Mouse (Mus musculus) heart, adult 2 months (tissue): Measurements from ENCODE around the gene Trmt2a. TPM values are rescaled to one million over a fixed set of nuclear protein-coding genes. Genes with fewer than 3 reads are reported as not detected.

Source experiments
- DNase-seq, 2 experiments: peaks; one replicate each; pipeline ENCODE4 v3.0.0; 2021
- H3K27ac ChIP-seq: fragments of 200-600 bp; 2 replicates; pipeline ENCODE4 v1.8.1; 2022
- H3K27me3 ChIP-seq: fragments of 200-500 bp; 2 replicates; pipeline ENCODE4 v1.6.1; 2012; ENCODE audit warnings: mild to moderate bottlenecking, low read length, inconsistent platforms, mixed read lengths; ENCODE audit not compliant: control insufficient read depth, insufficient read depth
- H3K36me3 ChIP-seq: fragments of 200-500 bp; 2 replicates; pipeline ENCODE4 v1.6.1; 2012; ENCODE audit warnings: low read length, inconsistent platforms; ENCODE audit not compliant: control insufficient read depth, insufficient read depth
- H3K4me1 ChIP-seq: fragments of 200-500 bp; 2 replicates; pipeline ENCODE4 v1.6.1; 2011; ENCODE audit warnings: low read length; ENCODE audit not compliant: control insufficient read depth, insufficient read depth
- H3K4me3 ChIP-seq: fragments of 200-600 bp; 2 replicates; pipeline ENCODE4 v1.8.1; 2022
- H3K79me2 ChIP-seq: fragments of 200-500 bp; replicated peaks from 2 replicates; pipeline ENCODE4 v1.6.1; 2012; ENCODE audit warnings: mild to moderate bottlenecking, inconsistent platforms, low read length, moderate library complexity, mixed read lengths; ENCODE audit not compliant: control insufficient read depth, insufficient read depth
- H3K9ac ChIP-seq: fragments of 200-500 bp; 2 replicates; pipeline ENCODE4 v1.6.1; 2012; ENCODE audit warnings: low read depth, mild to moderate bottlenecking, control low read depth, inconsistent platforms, low read length, mixed read lengths
- CTCF ChIP-seq: fragments of 200-600 bp; IDR thresholded peaks from 2 replicates; pipeline ENCODE4 v1.8.1; 2022; ENCODE audit warnings: antibody characterized with exemption, mild to moderate bottlenecking, moderate library complexity
- EP300 ChIP-seq: fragments of 200-500 bp; IDR thresholded peaks from 2 replicates; pipeline ENCODE4 v1.6.1; 2011; ENCODE audit warnings: low read depth, low read length, control low read depth; ENCODE audit not compliant: insufficient read depth
- POLR2A ChIP-seq: fragments of 200-500 bp; IDR thresholded peaks from 2 replicates; pipeline ENCODE4 v1.6.1; 2011; ENCODE audit warnings: mild to moderate bottlenecking, low read depth, low read length, control low read depth; ENCODE audit not compliant: insufficient read depth
- WGBS: fragments of 180-500 bp; shearing (Covaris S2); methylation state at CpG from one replicate; pipeline ENCODE4 v1.1.7; 2018; 5-methylcytosine and 5-hydroxymethylcytosine counted together
- intact Hi-C: fragments of 180-260 bp; cut with DNase I; formaldehyde crosslinking; loops from one replicate; pipeline ENCODE4 v1.15.1; 2025
- polyA plus RNA-seq: library from polyadenylated mRNA; depleted of rRNA; stranded (reverse); fragments of >200 nt; gene quantifications from 2 replicates; pipeline ENCODE4 v1.2.3, GENCODE M21; 2012
- total RNA-seq, 2 experiments: library from RNA; stranded (reverse); gene quantifications; 2 replicates each; pipeline ENCODE4 v1.2.3; 2021

The Trmt2a gene
- total and polyA plus RNA-seq, 3 experiments: 19.6 to 26.8 (median 19.8) TPM

DNA sequence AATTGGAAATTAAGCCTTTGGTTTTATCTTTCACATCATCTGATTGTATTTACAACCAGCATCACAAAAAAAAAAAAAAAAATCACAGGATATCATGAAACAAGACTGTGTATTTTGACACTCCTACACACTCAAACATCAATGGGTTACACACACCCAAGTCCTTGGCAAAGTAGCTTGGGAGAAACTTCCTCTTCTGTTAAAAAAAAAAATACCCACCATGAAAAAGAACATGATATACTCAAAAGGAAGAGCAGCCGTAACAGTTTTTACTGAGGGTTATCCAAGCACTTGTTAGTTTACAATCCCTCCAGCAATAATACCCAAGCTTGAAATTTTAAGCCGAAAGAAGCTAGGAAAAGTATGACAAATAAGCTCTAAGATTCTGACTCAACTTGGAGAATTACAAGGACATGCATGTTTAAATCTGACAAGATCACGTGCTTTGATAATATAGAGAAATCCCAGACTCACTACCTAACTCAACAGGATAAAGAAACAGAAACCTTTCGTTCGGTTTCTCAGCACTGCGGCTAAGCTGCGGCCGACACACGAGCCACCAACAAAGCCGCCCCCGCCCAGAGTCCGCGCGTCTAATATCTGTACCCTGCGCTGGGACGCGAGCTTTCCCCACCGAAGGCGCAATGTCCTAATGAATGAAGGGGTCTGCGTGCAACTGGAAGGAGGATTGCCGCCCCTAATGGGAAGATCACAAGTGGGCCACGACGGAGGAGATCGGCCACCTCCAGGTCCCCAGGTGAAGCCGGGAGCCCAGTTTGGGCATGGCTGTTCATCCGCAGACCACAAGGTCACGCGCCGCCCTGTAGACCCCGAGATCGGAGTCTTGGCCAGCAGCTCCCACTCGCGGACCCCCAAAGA, 719 bp upstream of the Trmt2a start:
- no peak for DNase-seq
- Histone ChIP-seq H3K27ac (peak overlapping the region; percentile 76), H3K9ac (peak overlapping the region; percentile 85), H3K4me1 (peaks cover 5% of the 10 kb centered on the region), H3K79me2 (peaks cover 5% of the 10 kb centered on the region), H3K27me3 (no peaks in the 10 kb centered on the region), H3K36me3 (peaks cover 5% of the 10 kb centered on the region; the same call in 1 of the 2 replicates), H3K4me3 (peak overlapping the region; percentile 99)
- intact Hi-C loops: loop anchor here (2.0 to 10.0 kb wide), 3 partner anchors 13 to 567 kb away; partner anchors contain the start of genes Cdc45, Dgcr8, Ufd1 and Zdhhc8
- under 1% methylated on average over 33 of the region's 33 CpGs for WGBS
- no peak for TF ChIP-seq POLR2A
- no peak for TF ChIP-seq EP300
- no peak for TF ChIP-seq CTCF

DNA sequence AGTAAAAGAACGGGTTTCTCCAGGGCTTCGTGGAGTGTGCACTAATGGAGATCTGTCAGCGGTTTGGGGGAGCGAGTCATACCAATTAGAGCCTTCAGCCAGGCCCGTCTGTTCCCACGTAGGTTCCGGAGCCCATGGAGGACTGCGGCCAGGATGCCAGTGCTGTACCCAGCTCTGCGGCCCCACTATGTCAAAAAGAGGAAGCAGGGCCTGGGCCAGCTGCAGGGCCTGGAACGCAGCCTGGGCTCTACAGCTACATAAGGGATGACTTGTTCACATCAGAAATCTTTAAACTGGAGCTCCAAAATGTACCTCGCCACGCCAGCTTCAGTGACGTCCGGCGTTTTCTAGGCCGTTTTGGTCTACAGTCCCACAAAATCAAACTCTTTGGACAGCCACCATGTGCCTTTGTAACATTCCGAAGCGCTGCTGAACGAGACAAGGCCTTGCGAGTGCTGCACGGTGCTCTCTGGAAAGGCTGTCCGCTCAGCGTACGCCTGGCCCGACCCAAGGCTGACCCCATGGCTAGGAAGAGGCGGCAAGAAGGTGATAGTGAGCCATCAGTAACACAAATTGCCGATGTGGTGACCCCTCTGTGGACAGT, 987 bp downstream of the Trmt2a start:
- WGBS: 3% methylated on average over 27 of the region's 27 CpGs
- peaks cover 5% of the 10 kb centered on the region for H3K4me1 ChIP-seq
- H3K4me3 ChIP-seq: peak overlapping the region; percentile 99
- H3K9ac ChIP-seq: peak overlapping the region; percentile 78
- H3K79me2 ChIP-seq: peaks cover 5% of the 10 kb centered on the region
- peak; percentile 59 to 72 for DNase-seq
- H3K27ac ChIP-seq: peak overlapping the region; percentile 76
- TF ChIP-seq POLR2A: no peak
- TF ChIP-seq CTCF: no peak
- no peak for TF ChIP-seq EP300
- peaks cover 5% of the 10 kb centered on the region; the same call in 1 of the 2 replicates for H3K36me3 ChIP-seq
- intact Hi-C loops: loop anchor here (2.0 to 10.0 kb wide), 3 partner anchors 15 to 565 kb away; partner anchors contain the start of genes Cdc45, Dgcr8, Ufd1 and Zdhhc8
- no peaks in the 10 kb centered on the region for H3K27me3 ChIP-seq

DNA sequence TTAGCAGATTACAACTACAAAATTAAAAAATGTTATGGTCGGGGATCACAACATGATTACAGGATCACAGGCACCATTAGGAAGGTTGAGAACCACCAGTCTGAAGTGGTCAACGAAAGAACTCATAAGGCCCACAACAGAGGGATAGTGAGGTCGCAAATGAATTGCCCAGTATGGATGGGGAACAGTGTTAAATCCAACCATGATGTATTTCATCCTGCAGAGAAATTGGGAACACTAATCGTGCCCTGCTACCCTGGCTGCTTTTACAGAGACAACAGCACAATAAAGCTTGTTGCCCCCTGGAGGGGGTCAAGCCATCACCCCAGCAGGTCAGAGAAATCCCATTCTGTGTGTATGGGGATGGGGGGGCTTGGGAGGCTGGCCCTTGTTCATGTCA, 1.8 kb downstream of the Trmt2a start:
- peaks cover 5% of the 10 kb centered on the region for H3K79me2 ChIP-seq
- no peaks in the 10 kb centered on the region for H3K27me3 ChIP-seq
- no peak overlapping the region for H3K27ac ChIP-seq
- peaks cover 5% of the 10 kb centered on the region; the same call in 1 of the 2 replicates for H3K36me3 ChIP-seq
- no peak overlapping the region for H3K4me3 ChIP-seq
- TF ChIP-seq POLR2A (no peak), CTCF (no peak), EP300 (no peak)
- intact Hi-C loops: no loop called here
- H3K4me1 ChIP-seq: peaks cover 5% of the 10 kb centered on the region
- WGBS: 57% methylated on average over 4 of the region's 4 CpGs
- no peak overlapping the region for H3K9ac ChIP-seq
- no peak for DNase-seq

DNA sequence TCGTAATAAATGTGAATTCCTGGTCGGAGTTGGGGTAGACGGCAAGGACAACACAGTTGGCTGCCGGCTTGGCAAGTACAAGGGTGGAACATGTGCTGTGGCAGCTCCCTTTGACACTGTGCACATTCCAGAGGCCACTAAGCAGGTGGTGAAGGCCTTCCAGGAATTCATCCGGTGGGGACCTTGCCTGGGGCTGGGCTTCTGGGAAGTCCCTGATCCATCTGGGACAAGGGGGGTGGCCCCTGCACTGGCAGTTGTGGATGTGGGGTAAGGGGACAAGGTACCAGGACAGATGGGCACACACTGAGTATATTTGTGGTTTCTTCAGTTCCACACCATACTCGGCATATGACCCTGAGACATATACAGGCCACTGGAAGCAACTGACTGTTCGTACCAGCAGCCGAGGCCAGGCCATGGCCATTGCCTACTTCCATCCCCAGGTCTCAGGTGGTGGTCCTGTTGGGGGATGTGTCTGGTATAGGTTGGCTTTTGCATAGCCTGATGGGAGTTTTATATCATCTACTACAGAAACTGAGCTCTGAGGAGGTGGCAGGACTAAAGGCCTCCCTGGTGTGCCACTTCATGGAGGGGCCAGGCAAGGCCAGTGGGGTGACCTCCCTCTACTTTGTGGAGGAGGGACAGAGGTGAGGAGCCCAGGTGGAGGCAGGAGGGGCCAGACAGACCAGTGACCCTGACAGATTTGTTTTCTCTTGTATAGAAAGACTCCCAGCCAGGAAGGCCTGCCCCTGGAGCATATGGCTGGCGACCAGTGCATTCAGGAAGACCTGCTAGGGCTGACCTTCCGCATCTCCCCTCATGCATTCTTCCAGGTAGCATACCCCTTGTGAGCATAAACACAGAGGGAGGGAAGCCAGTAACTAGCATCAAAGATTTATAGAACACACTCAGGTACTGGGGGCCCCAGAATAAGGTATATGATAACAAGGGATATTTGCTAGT, 2.6 kb downstream of the Trmt2a start:
- intact Hi-C loops: no loop called here
- Histone ChIP-seq H3K36me3 (peaks cover 5% of the 10 kb centered on the region; the same call in 1 of the 2 replicates), H3K4me3 (no peak overlapping the region), H3K27me3 (no peaks in the 10 kb centered on the region), H3K4me1 (peaks cover 5% of the 10 kb centered on the region), H3K79me2 (peaks cover 5% of the 10 kb centered on the region; the same call in 1 of the 2 replicates), H3K9ac (no peak overlapping the region), H3K27ac (no peak overlapping the region)
- WGBS: 50% methylated on average over 10 of the region's 10 CpGs
- no peak for DNase-seq
- TF ChIP-seq EP300 (no peak), POLR2A (no peak), CTCF (no peak)

DNA sequence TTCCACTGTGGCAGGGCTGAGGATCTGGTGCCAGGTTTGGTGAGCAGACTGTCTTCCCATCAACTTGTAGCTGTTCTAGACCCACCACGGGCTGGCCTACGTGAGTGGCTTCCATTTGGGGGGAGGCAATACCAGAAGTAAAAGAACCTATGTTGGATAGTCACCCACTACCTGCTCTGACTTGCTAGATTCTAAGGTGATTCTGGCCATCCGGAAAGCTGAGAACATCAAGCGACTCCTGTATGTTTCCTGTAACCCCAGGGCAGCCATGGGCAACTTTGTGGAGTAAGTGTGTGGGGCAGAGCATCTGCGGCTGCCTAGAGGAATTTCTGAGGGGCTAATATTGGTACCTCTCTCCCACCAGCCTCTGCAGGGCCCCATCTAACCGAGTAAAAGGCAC, 4.3 kb downstream of the Trmt2a start:
- TF ChIP-seq EP300 (no peak), POLR2A (no peak), CTCF (no peak)
- no peak for DNase-seq
- H3K9ac ChIP-seq: no peak overlapping the region
- 81% methylated on average over 6 of the region's 6 CpGs for WGBS
- intact Hi-C loops: no loop called here
- H3K4me1 ChIP-seq: peaks cover 5% of the 10 kb centered on the region
- H3K79me2 ChIP-seq: peaks cover 5% of the 10 kb centered on the region; the same call in 1 of the 2 replicates
- H3K4me3 ChIP-seq: no peak overlapping the region
- H3K27ac ChIP-seq: no peak overlapping the region
- H3K36me3 ChIP-seq: peaks cover 5% of the 10 kb centered on the region; the same call in 1 of the 2 replicates
- no peaks in the 10 kb centered on the region for H3K27me3 ChIP-seq
